In genomic region chr5:142824091-142824490, GRCm38 (mm10) we compare ENCODE assay signal across 8 mouse cellular contexts. TPM values are rescaled to one million over a fixed set of nuclear protein-coding genes. Genes with fewer than 3 reads are reported as not detected.
DNase-seq lines count a peak whose midpoint lies in the region; ATAC-seq lines count a peak whose summit lies in the region.

No protein-coding gene starts in this region.

- H3K36me3 ChIP-seq in kidney, embryonic 15.5 days: no peaks in the 10 kb centered on the region
- H3K36me3 ChIP-seq in embryonic facial prominence, embryonic 10.5 days (replicated peaks): no peaks in the 10 kb centered on the region
- no peaks in the 10 kb centered on the region for H3K36me3 ChIP-seq in intestine, embryonic 14.5 days (ENCODE audit: control insufficient read depth, insufficient read depth, low read length)
- H3K36me3 ChIP-seq in neural tube, embryonic 12.5 days: no peaks in the 10 kb centered on the region

- peak overlapping the region; percentile 95 for H3K4me3 ChIP-seq in kidney, embryonic 15.5 days (replicated peaks)
- peak overlapping the region; percentile 98 for H3K4me3 ChIP-seq in embryonic facial prominence, embryonic 10.5 days
- H3K4me3 ChIP-seq in intestine, embryonic 14.5 days (ENCODE audit: low read depth, low read length): peak overlapping the region; percentile 65
- 0 out of 2 replicates have a peak overlapping the region, but pooled peaks have one; percentile 73 for H3K4me3 ChIP-seq in neural tube, embryonic 12.5 days

- peaks cover 40% of the 10 kb centered on the region for H3K4me1 ChIP-seq in kidney, embryonic 15.5 days
- peaks cover 45% of the 10 kb centered on the region for H3K4me1 ChIP-seq in embryonic facial prominence, embryonic 10.5 days
- peaks cover 21% of the 10 kb centered on the region for H3K4me1 ChIP-seq in intestine, embryonic 14.5 days (replicated peaks; ENCODE audit: control insufficient read depth, insufficient read depth, low read length)
- H3K4me1 ChIP-seq in neural tube, embryonic 12.5 days: peaks cover 32% of the 10 kb centered on the region

- peak overlapping the region; percentile 80 for H3K4me2 ChIP-seq in kidney, embryonic 15.5 days
- H3K4me2 ChIP-seq in intestine, embryonic 14.5 days (ENCODE audit: low read length): peak overlapping the region; percentile 98
- peak overlapping the region; percentile 81 for H3K4me2 ChIP-seq in neural tube, embryonic 12.5 days (replicated peaks)

- H3K27me3 ChIP-seq in kidney, embryonic 15.5 days: no peaks in the 10 kb centered on the region
- no peaks in the 10 kb centered on the region for H3K27me3 ChIP-seq in embryonic facial prominence, embryonic 10.5 days (replicated peaks; ENCODE audit: low read depth, poor library complexity, severe bottlenecking)
- no peaks in the 10 kb centered on the region for H3K27me3 ChIP-seq in intestine, embryonic 14.5 days (replicated peaks; ENCODE audit: control insufficient read depth, insufficient read depth, low read length)
- H3K27me3 ChIP-seq in neural tube, embryonic 12.5 days (replicated peaks): no peaks in the 10 kb centered on the region

- H3K9ac ChIP-seq in kidney, embryonic 15.5 days: peak overlapping the region; percentile 90
- peak overlapping the region; percentile 100 for H3K9ac ChIP-seq in intestine, embryonic 14.5 days (ENCODE audit: low read length)
- H3K9ac ChIP-seq in neural tube, embryonic 12.5 days: peak overlapping the region; percentile 99; the same call in 1 of the 2 replicates

- no peaks in the 10 kb centered on the region for H3K9me3 ChIP-seq in kidney, embryonic 15.5 days (replicated peaks)
- H3K9me3 ChIP-seq in embryonic facial prominence, embryonic 10.5 days: no peaks in the 10 kb centered on the region
- H3K9me3 ChIP-seq in intestine, embryonic 14.5 days (ENCODE audit: control insufficient read depth, low read length): no peaks in the 10 kb centered on the region
- no peaks in the 10 kb centered on the region for H3K9me3 ChIP-seq in neural tube, embryonic 12.5 days

- WGBS in kidney, embryonic 15.5 days: 26% methylated on average over 6 of the region's 6 CpGs
- WGBS in embryonic facial prominence, embryonic 10.5 days: 27% methylated on average over 6 of the region's 6 CpGs
- 32% methylated on average over 6 of the region's 6 CpGs for WGBS in intestine, embryonic 14.5 days
- WGBS in neural tube, embryonic 12.5 days: 24% methylated on average over 6 of the region's 6 CpGs

- H3K27ac ChIP-seq in kidney, embryonic 15.5 days: peak overlapping the region; percentile 100
- H3K27ac ChIP-seq in embryonic facial prominence, embryonic 10.5 days (replicated peaks): peak overlapping the region; percentile 100
- peak overlapping the region; percentile 100 for H3K27ac ChIP-seq in intestine, embryonic 14.5 days (ENCODE audit: low read depth)
- peak overlapping the region; percentile 100 for H3K27ac ChIP-seq in neural tube, embryonic 12.5 days

- no peak for ATAC-seq in kidney, embryonic 15.5 days (replicated peaks; ENCODE audit: low FRiP score)
- no peak for ATAC-seq in intestine, embryonic 14.5 days (replicated peaks; ENCODE audit: low FRiP score, low TSS enrichment, low read depth)
- no peak for ATAC-seq in neural tube, embryonic 12.5 days (ENCODE audit: low FRiP score, low read depth)

- no peak for DNase-seq in kidney, postnatal 10 days
- DNase-seq in embryonic facial prominence, embryonic 10.5 days (ENCODE audit: low spot score): no peak
- DNase-seq in intestine, embryonic 14.5 days (ENCODE audit: low spot score): peak; percentile 71
- no peak for DNase-seq in right cerebral cortex, postnatal 10 days (ENCODE audit: low spot score in 2 of 2)
- DNase-seq in lung, postnatal 4 days: no peak
- no peak for DNase-seq in frontal cortex, postnatal 14 days (ENCODE audit: low spot score in 2 of 2)

RNA-seq across cellular contexts. Expression of gene Tnrc18, which starts 6.6 kb away (rescaled TPM):
- 21.6 and 28.1 TPM in 2 replicates for polyA plus RNA-seq in kidney, embryonic 15.5 days (2015; fragmentation: Nextera tagmentation; extraction: Ambion mirVana)
- polyA plus RNA-seq in embryonic facial prominence, embryonic 10.5 days (2016; fragmentation: Nextera tagmentation; extraction: Ambion mirVana): 21.8 and 26.5 TPM in 2 replicates
- 31.3 TPM in 2 replicates for polyA plus RNA-seq in intestine, embryonic 14.5 days (2014; fragmentation: Nextera tagmentation; extraction: Ambion mirVana)
- 51.5 and 57.5 TPM in 2 replicates for polyA plus RNA-seq in neural tube, embryonic 12.5 days (2016; fragmentation: Nextera tagmentation; extraction: Ambion mirVana)
